Mouse (Mus musculus): ENCODE results near the gene Gm13272. TPM values are rescaled to one million over a fixed set of nuclear protein-coding genes. Genes with fewer than 3 reads are reported as not detected.
"Not testable (repeated sequence)": the region's sequence is repeated elsewhere in the genome, so short reads cannot be mapped to it uniquely, and the experiment has no call there.

Gene Gm13272
- total and polyA plus RNA-seq, 3 experiments, result not detected

DNA sequence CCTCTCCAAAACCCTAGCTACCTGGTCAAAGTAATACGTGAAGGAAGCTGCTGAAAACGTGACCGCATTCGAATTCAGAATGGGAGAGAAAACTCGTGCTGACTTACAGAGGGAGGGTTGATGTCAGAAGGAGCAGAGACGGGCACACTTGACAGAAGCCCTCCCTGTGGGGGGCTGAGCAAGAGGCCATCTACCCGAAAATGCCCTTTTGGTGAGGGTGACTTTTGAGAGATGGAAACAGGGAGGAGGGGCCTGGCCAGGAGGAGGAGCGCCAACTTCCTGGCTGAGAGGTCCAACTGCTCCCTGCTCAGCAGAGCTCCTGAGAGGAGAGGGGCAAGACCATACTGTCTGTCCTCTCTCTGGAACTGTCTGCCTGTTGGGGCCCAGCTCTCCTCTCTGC, 25.6 kb downstream of the Gm13272 start, which contains the start of gene Gm13288:
Gene Gm13288 (plus strand): TSS at position 301 of the 400 bp plus-strand sequence.
- not testable (repeated sequence) for H3K4me3 ChIP-seq (ENCODE audit: low read depth, low read length); H3K4me1 ChIP-seq (ENCODE audit: insufficient read depth, low read depth, low read length); H3K9me3 ChIP-seq (replicated peaks); H3K27me3 ChIP-seq (ENCODE audit: insufficient read depth, low read length); ATAC-seq (ENCODE audit: extremely low read depth, insufficient number of reproducible peaks, low FRiP score, poor library complexity, severe bottlenecking); H3K36me3 ChIP-seq (replicated peaks); DNase-seq (ENCODE audit: low spot score)

DNA sequence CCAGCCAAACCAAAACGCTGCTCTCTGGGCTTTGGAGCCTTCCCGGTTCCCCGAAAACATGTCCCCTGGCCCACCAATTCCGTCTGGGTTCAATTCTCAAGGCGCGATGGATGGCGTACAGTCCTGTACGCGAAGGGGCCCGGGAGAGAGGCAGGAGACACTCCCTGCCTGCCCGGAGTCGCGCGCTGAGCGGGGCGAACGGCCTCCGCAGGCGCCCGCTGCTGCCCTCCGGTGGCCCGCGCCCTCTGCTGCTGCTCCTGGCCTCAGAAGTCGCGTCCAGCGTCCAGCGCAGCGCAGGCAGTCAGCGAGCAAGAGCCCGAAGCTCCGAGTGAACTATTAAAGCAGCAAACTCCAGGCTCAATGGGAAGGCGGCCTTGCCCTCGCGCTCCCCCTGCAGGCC, 26.1 kb downstream of the Gm13272 start:
- H3K4me1 ChIP-seq (ENCODE audit: insufficient read depth, low read depth, low read length); DNase-seq (ENCODE audit: low spot score); H3K4me3 ChIP-seq (ENCODE audit: low read depth, low read length); H3K36me3 ChIP-seq (replicated peaks); ATAC-seq (ENCODE audit: extremely low read depth, insufficient number of reproducible peaks, low FRiP score, poor library complexity, severe bottlenecking); H3K9me3 ChIP-seq (replicated peaks); H3K27me3 ChIP-seq (ENCODE audit: insufficient read depth, low read length): not testable (repeated sequence)

DNA sequence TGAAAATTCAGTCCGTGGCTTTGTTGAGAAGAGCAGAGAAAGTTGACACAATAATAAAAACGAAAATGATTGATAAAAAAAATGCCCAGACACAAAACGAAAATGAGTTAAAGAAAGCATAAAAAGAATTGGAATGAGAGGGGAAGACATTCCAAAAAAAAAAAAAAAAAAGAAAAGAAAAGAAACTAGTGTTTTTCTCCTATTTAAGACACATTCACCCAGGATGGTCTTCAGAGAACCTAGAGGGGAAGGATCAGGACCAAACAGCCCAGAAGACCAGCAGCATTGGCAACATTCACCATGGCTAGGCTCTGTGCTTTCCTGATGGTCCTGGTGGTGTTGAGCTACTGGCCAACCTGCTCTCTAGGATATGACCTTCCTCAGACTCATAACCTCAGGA, 36.3 kb downstream of the Gm13272 start, which contains the start of gene Ifna7:
Gene Ifna7 (plus strand): TSS at position 301 of the 400 bp plus-strand sequence.
- H3K4me1 ChIP-seq (ENCODE audit: insufficient read depth, low read depth, low read length), result no peaks in the 10 kb centered on the region
- no peak for ATAC-seq (ENCODE audit: extremely low read depth, insufficient number of reproducible peaks, low FRiP score, poor library complexity, severe bottlenecking)
- no peaks in the 10 kb centered on the region for H3K9me3 ChIP-seq (replicated peaks)
- no peak within 1 kb of the TSS for H3K4me3 ChIP-seq (ENCODE audit: low read depth, low read length)
- TF ChIP-seq CTCF (IDR thresholded peaks at IDR 0.05; ENCODE audit: low read depth, low read length) (no peak), POLR2AphosphoS5 (IDR thresholded peaks at IDR 0.05; ENCODE audit: insufficient replicate concordance, low read depth, low read length) (no peak), GATA1 (IDR thresholded peaks at IDR 0.05; ENCODE audit: borderline replicate concordance, low read length) (no peak)
- no peaks in the 10 kb centered on the region for H3K27me3 ChIP-seq (ENCODE audit: insufficient read depth, low read length)
- H3K36me3 ChIP-seq (replicated peaks), result no peaks in the 10 kb centered on the region
- DNase-seq (ENCODE audit: low spot score), result no peak

DNA sequence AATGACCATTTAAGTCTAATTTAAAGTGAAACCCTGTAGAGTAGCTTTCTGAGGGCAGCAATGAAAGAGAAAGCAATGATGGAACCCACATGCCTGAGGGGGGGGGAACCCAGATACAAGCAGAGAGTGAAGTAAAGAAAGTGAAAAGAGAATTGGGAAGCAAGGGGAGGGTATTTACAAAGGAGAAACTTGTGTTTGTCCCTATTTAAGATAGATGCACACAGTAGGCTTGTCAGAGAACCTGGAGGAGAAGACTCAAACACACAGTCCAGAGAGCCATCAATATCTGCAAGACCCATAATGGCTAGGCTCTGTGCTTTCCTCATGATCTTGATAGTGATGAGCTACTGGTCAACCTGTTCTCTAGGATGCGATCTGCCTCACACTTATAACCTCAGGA, 40.0 kb downstream of the Gm13272 start, which contains the start of gene Ifna11:
Gene Ifna11 (plus strand): TSS at position 301 of the 400 bp plus-strand sequence.
- H3K4me3 ChIP-seq (ENCODE audit: low read depth, low read length), result no peak within 1 kb of the TSS
- DNase-seq (ENCODE audit: low spot score) (no peak), ATAC-seq (ENCODE audit: extremely low read depth, insufficient number of reproducible peaks, low FRiP score, poor library complexity, severe bottlenecking) (no peak)
- H3K9me3 ChIP-seq (replicated peaks), result no peaks in the 10 kb centered on the region
- no peaks in the 10 kb centered on the region for H3K36me3 ChIP-seq (replicated peaks)
- no peaks in the 10 kb centered on the region for H3K27me3 ChIP-seq (ENCODE audit: insufficient read depth, low read length)
- TF ChIP-seq GATA1 (IDR thresholded peaks at IDR 0.05; ENCODE audit: borderline replicate concordance, low read length) (no peak), TAL1 (conservative IDR thresholded peaks at IDR 0.05; ENCODE audit: low read depth, low read length) (no peak), CTCF (IDR thresholded peaks at IDR 0.05; ENCODE audit: low read depth, low read length) (no peak), POLR2AphosphoS5 (IDR thresholded peaks at IDR 0.05; ENCODE audit: insufficient replicate concordance, low read depth, low read length) (no peak), GATA2 (IDR thresholded peaks at IDR 0.05; ENCODE audit: borderline replicate concordance, low read depth, low read length) (no peak)
- no peaks in the 10 kb centered on the region for H3K4me1 ChIP-seq (ENCODE audit: insufficient read depth, low read depth, low read length)

DNA sequence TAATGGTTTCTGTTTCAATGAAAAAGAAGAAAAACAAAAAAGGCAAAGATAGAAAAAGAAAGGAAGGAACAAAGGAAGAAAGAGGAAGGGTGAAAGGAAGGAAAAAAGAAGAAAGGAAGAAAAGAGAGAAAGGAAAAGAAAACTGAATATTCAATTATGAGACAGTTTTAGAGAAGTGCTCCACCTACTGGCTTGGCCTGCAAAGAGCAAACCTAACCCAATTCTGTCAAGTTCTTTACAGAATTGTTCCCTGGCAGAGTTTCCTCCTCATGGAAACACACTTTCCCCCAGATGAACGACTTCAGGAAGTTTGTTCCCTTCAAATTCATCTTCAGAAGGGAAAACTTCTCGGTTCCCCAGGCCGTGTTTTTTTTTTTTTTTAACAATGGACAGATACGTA, 43.3 kb downstream of the Gm13272 start:
- no peaks in the 10 kb centered on the region for H3K9me3 ChIP-seq (replicated peaks)
- no peak overlapping the region for H3K4me3 ChIP-seq (ENCODE audit: low read depth, low read length)
- DNase-seq (ENCODE audit: low spot score) (no peak), ATAC-seq (ENCODE audit: extremely low read depth, insufficient number of reproducible peaks, low FRiP score, poor library complexity, severe bottlenecking) (no peak)
- no peaks in the 10 kb centered on the region for H3K36me3 ChIP-seq (replicated peaks)
- H3K27me3 ChIP-seq (ENCODE audit: insufficient read depth, low read length), result no peaks in the 10 kb centered on the region
- no peaks in the 10 kb centered on the region for H3K4me1 ChIP-seq (ENCODE audit: insufficient read depth, low read depth, low read length)
- TF ChIP-seq GATA2 (IDR thresholded peaks at IDR 0.05; ENCODE audit: borderline replicate concordance, low read depth, low read length) (no peak), GATA1 (IDR thresholded peaks at IDR 0.05; ENCODE audit: borderline replicate concordance, low read length) (no peak), CTCF (IDR thresholded peaks at IDR 0.05; ENCODE audit: low read depth, low read length) (no peak), POLR2AphosphoS5 (IDR thresholded peaks at IDR 0.05; ENCODE audit: insufficient replicate concordance, low read depth, low read length) (no peak), TAL1 (conservative IDR thresholded peaks at IDR 0.05; ENCODE audit: low read depth, low read length) (no peak)

DNA sequence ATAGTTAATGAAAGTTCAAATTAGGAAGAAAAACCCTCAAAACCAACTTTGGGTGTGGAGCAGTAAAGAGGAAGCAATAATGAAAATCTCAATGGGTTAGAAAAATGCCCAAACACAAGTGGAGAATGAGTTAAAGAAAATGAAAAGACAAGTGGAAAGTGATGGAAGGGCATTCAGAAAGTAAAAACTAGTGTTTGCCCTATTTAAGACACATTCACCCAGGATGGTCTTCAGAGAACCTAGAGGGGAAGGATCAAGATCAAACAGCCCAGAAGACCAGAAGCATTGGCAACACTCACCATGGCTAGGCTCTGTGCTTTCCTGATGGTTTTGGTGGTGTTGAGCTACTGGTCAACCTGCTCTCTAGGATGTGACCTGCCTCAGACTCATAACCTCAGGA, 47.5 kb downstream of the Gm13272 start, which contains the start of gene Ifna6:
Gene Ifna6 (plus strand): TSS at position 301 of the 400 bp plus-strand sequence.
- not testable (repeated sequence) for H3K27me3 ChIP-seq (ENCODE audit: insufficient read depth, low read length); ATAC-seq (ENCODE audit: extremely low read depth, insufficient number of reproducible peaks, low FRiP score, poor library complexity, severe bottlenecking); H3K9me3 ChIP-seq (replicated peaks); DNase-seq (ENCODE audit: low spot score); H3K4me3 ChIP-seq (ENCODE audit: low read depth, low read length); H3K4me1 ChIP-seq (ENCODE audit: insufficient read depth, low read depth, low read length); H3K36me3 ChIP-seq (replicated peaks)

Other genes with a start within 250 kb of the Gm13272 start
Only the 20 nearest of the 31 such genes appear.
- gene Gm26566, start 58.0 kb upstream of the Gm13272 start, total RNA-seq (2014; fragmentation: Nextera tagmentation), result not detected in 2 replicates
- 0.33 and 0.46 TPM in 2 replicates for gene Gm26566, start 58.0 kb upstream of the Gm13272 start, total RNA-seq (2017)
- gene Gm26566, start 58.0 kb upstream of the Gm13272 start, polyA plus RNA-seq (2012), result 0.08 and 0.22 TPM in 2 replicates
- 63.5 and 64.7 TPM in 2 replicates for gene Klhl9, start 57.4 kb upstream of the Gm13272 start, total RNA-seq (2014; fragmentation: Nextera tagmentation)
- gene Klhl9, start 57.4 kb upstream of the Gm13272 start, total RNA-seq (2017), result 95.4 and 115 TPM in 2 replicates
- gene Klhl9, start 57.4 kb upstream of the Gm13272 start, polyA plus RNA-seq (2012), result 5.6 and 6.3 TPM in 2 replicates
- gene Gm13271, start 25.0 kb upstream of the Gm13272 start, total RNA-seq (2014; fragmentation: Nextera tagmentation), result not detected in 2 replicates
- gene Gm13271, start 25.0 kb upstream of the Gm13272 start, total RNA-seq (2017), result not detected in 2 replicates
- gene Gm13271, start 25.0 kb upstream of the Gm13272 start, polyA plus RNA-seq (2012), result not detected in 2 replicates
- gene Gm13283, start 19.7 kb upstream of the Gm13272 start, total RNA-seq (2014; fragmentation: Nextera tagmentation), result not detected in 2 replicates
- not detected in 2 replicates for gene Gm13283, start 19.7 kb upstream of the Gm13272 start, total RNA-seq (2017)
- gene Gm13283, start 19.7 kb upstream of the Gm13272 start, polyA plus RNA-seq (2012), result not detected in 2 replicates
- gene Gm13290, start 6.0 kb upstream of the Gm13272 start, total RNA-seq (2014; fragmentation: Nextera tagmentation), result not detected in 2 replicates
- not detected in 2 replicates for gene Gm13290, start 6.0 kb upstream of the Gm13272 start, total RNA-seq (2017)
- not detected in 2 replicates for gene Gm13290, start 6.0 kb upstream of the Gm13272 start, polyA plus RNA-seq (2012)
- not detected in 2 replicates for gene Gm13289, start 2.9 kb upstream of the Gm13272 start, total RNA-seq (2014; fragmentation: Nextera tagmentation)
- gene Gm13289, start 2.9 kb upstream of the Gm13272 start, total RNA-seq (2017), result not detected in 2 replicates
- gene Gm13289, start 2.9 kb upstream of the Gm13272 start, polyA plus RNA-seq (2012), result not detected in 2 replicates
- not detected in 2 replicates for gene Ifnz, start 2.3 kb downstream of the Gm13272 start, total RNA-seq (2014; fragmentation: Nextera tagmentation)
- gene Ifnz, start 2.3 kb downstream of the Gm13272 start, total RNA-seq (2017), result not detected in 2 replicates
- not detected in 2 replicates for gene Ifnz, start 2.3 kb downstream of the Gm13272 start, polyA plus RNA-seq (2012)
- gene Gm13276, start 5.9 kb downstream of the Gm13272 start, total RNA-seq (2014; fragmentation: Nextera tagmentation), result not detected in 2 replicates
- gene Gm13276, start 5.9 kb downstream of the Gm13272 start, total RNA-seq (2017), result not detected in 2 replicates
- not detected in 2 replicates for gene Gm13276, start 5.9 kb downstream of the Gm13272 start, polyA plus RNA-seq (2012)
- gene Gm13277, start 8.8 kb downstream of the Gm13272 start, total RNA-seq (2014; fragmentation: Nextera tagmentation), result not detected in 2 replicates
- not detected in 2 replicates for gene Gm13277, start 8.8 kb downstream of the Gm13272 start, total RNA-seq (2017)
- gene Gm13277, start 8.8 kb downstream of the Gm13272 start, polyA plus RNA-seq (2012), result not detected in 2 replicates
- gene Gm13278, start 11.7 kb downstream of the Gm13272 start, total RNA-seq (2014; fragmentation: Nextera tagmentation), result not detected in 2 replicates
- not detected in 2 replicates for gene Gm13278, start 11.7 kb downstream of the Gm13272 start, total RNA-seq (2017)
- gene Gm13278, start 11.7 kb downstream of the Gm13272 start, polyA plus RNA-seq (2012), result not detected in 2 replicates
- gene Gm13275, start 14.6 kb downstream of the Gm13272 start, total RNA-seq (2014; fragmentation: Nextera tagmentation), result not detected in 2 replicates
- gene Gm13275, start 14.6 kb downstream of the Gm13272 start, total RNA-seq (2017), result 0.27 TPM in 1 of 2 replicates, not detected in the other
- not detected in 2 replicates for gene Gm13275, start 14.6 kb downstream of the Gm13272 start, polyA plus RNA-seq (2012)
- gene Gm13279, start 17.5 kb downstream of the Gm13272 start, total RNA-seq (2014; fragmentation: Nextera tagmentation), result not detected in 2 replicates
- gene Gm13279, start 17.5 kb downstream of the Gm13272 start, total RNA-seq (2017), result not detected in 2 replicates
- not detected in 2 replicates for gene Gm13279, start 17.5 kb downstream of the Gm13272 start, polyA plus RNA-seq (2012)
- not detected in 2 replicates for gene Gm13285, start 19.8 kb downstream of the Gm13272 start, total RNA-seq (2014; fragmentation: Nextera tagmentation)
- not detected in 2 replicates for gene Gm13285, start 19.8 kb downstream of the Gm13272 start, total RNA-seq (2017)
- not detected in 2 replicates for gene Gm13285, start 19.8 kb downstream of the Gm13272 start, polyA plus RNA-seq (2012)
- not detected in 2 replicates for gene Gm13287, start 23.4 kb downstream of the Gm13272 start, total RNA-seq (2014; fragmentation: Nextera tagmentation)
- gene Gm13287, start 23.4 kb downstream of the Gm13272 start, total RNA-seq (2017), result not detected in 2 replicates
- not detected in 2 replicates for gene Gm13287, start 23.4 kb downstream of the Gm13272 start, polyA plus RNA-seq (2012)
- gene Gm13288, start 25.7 kb downstream of the Gm13272 start, total RNA-seq (2014; fragmentation: Nextera tagmentation), result not detected in 2 replicates
- gene Gm13288, start 25.7 kb downstream of the Gm13272 start, total RNA-seq (2017), result 0.06 and 0.16 TPM in 2 replicates
- gene Gm13288, start 25.7 kb downstream of the Gm13272 start, polyA plus RNA-seq (2012), result not detected in 2 replicates
- gene Ifna7, start 36.4 kb downstream of the Gm13272 start, total RNA-seq (2014; fragmentation: Nextera tagmentation), result not detected in 2 replicates
- gene Ifna7, start 36.4 kb downstream of the Gm13272 start, total RNA-seq (2017), result not detected in 2 replicates
- not detected in 2 replicates for gene Ifna7, start 36.4 kb downstream of the Gm13272 start, polyA plus RNA-seq (2012)
- not detected in 2 replicates for gene Ifna11, start 40.1 kb downstream of the Gm13272 start, total RNA-seq (2014; fragmentation: Nextera tagmentation)
- 0.29 TPM in 1 of 2 replicates, not detected in the other for gene Ifna11, start 40.1 kb downstream of the Gm13272 start, total RNA-seq (2017)
- not detected in 2 replicates for gene Ifna11, start 40.1 kb downstream of the Gm13272 start, polyA plus RNA-seq (2012)
- gene Ifna6, start 47.6 kb downstream of the Gm13272 start, total RNA-seq (2014; fragmentation: Nextera tagmentation), result not detected in 2 replicates
- gene Ifna6, start 47.6 kb downstream of the Gm13272 start, total RNA-seq (2017), result not detected in 2 replicates
- not detected in 2 replicates for gene Ifna6, start 47.6 kb downstream of the Gm13272 start, polyA plus RNA-seq (2012)
- not detected in 2 replicates for gene Ifna5, start 55.7 kb downstream of the Gm13272 start, total RNA-seq (2014; fragmentation: Nextera tagmentation)
- not detected in 2 replicates for gene Ifna5, start 55.7 kb downstream of the Gm13272 start, total RNA-seq (2017)
- gene Ifna5, start 55.7 kb downstream of the Gm13272 start, polyA plus RNA-seq (2012), result not detected in 2 replicates
- gene Ifna4, start 62.0 kb downstream of the Gm13272 start, total RNA-seq (2014; fragmentation: Nextera tagmentation), result not detected in 2 replicates
- gene Ifna4, start 62.0 kb downstream of the Gm13272 start, total RNA-seq (2017), result 0.38 TPM in 1 of 2 replicates, not detected in the other
- gene Ifna4, start 62.0 kb downstream of the Gm13272 start, polyA plus RNA-seq (2012), result not detected in 2 replicates